Mouse (Mus musculus) ovary, postnatal 14 days (tissue): ENCODE data around the gene Pabpc1l.

Experiments used
- DNase-seq: peaks from one replicate; pipeline ENCODE4 v3.0.0; 2022; ENCODE audit warnings: low spot score

The Pabpc1l gene

GRCm38 (mm10) chr2:164087416-164088017, 62.3 kb downstream of the Pabpc1l start:
- DNase-seq, result no peak

- no peak for DNase-seq
Measured at GRCm38 (mm10) chr2:164089508-164089907, 64.3 kb downstream of the Pabpc1l start.

DNA sequence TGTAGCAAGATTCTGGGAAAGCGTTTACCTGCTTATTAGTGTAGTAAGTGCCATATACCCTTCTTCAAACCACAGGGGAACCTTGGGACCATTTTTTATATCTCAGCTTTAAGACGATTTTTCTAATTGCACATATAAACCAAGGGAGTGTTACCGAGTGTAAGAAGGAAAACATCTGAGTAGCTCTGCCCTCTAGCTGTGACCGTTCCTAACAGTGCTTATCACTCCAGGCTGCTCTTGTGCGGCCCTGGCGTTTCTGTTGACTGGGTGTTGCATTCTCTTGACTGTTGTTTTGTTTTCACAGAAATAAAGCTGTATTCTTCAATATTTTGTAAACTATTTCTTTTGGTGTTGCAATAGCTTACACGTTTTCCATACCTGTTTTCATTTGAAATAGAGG, 68.9 kb downstream of the Pabpc1l start:
- no peak for DNase-seq

- no peak for DNase-seq
Measured at GRCm38 (mm10) chr2:164098603-164099250, 73.5 kb downstream of the Pabpc1l start.
